Mouse (Mus musculus) stomach, postnatal 0 days (tissue): ENCODE data around the gene Cluh. TPM values are rescaled to one million over a fixed set of nuclear protein-coding genes. Genes with fewer than 3 reads are reported as not detected.

Experiments used
- ATAC-seq: fragments of 200-750 bp; cut with Nextera tagmentation; 2 replicates; pipeline ENCODE4 v1.8.0; 2017; ENCODE audit not compliant: low FRiP score, low TSS enrichment
- DNase-seq: peaks from one replicate; pipeline ENCODE4 v3.0.0-alpha.2; 2016; ENCODE audit warnings: low spot score
- H3K27ac ChIP-seq: fragments of 300-500 bp; sonication (generic); replicated peaks from 2 replicates; pipeline ENCODE4 v1.5.1; 2014; ENCODE audit warnings: mild to moderate bottlenecking, control low read depth
- H3K27me3 ChIP-seq: fragments of 300-500 bp; sonication (generic); 2 replicates; pipeline ENCODE4 v1.6.1; 2014; ENCODE audit warnings: low read length; ENCODE audit not compliant: control insufficient read depth, insufficient read depth
- H3K36me3 ChIP-seq: fragments of 300-500 bp; sonication (generic); 2 replicates; pipeline ENCODE4 v1.6.1; 2014; ENCODE audit warnings: low read length, mixed read lengths; ENCODE audit not compliant: control insufficient read depth, insufficient read depth
- H3K4me1 ChIP-seq: fragments of 300-500 bp; sonication (generic); replicated peaks from 2 replicates; pipeline ENCODE4 v1.6.1; 2014; ENCODE audit warnings: antibody characterized with exemption; ENCODE audit not compliant: control insufficient read depth, insufficient read depth
- H3K4me2 ChIP-seq: fragments of 300-500 bp; sonication (generic); replicated peaks from 2 replicates; pipeline ENCODE4 v1.6.1; 2014; ENCODE audit warnings: low read depth, mild to moderate bottlenecking, control low read depth, moderate library complexity
- H3K4me3 ChIP-seq: fragments of 300-500 bp; sonication (generic); 2 replicates; pipeline ENCODE4 v1.5.1; 2014; ENCODE audit warnings: low read depth, low read length, control low read depth
- H3K9ac ChIP-seq: fragments of 300-500 bp; sonication (generic); 2 replicates; pipeline ENCODE4 v1.6.1; 2014; ENCODE audit warnings: mild to moderate bottlenecking, low read length, control low read depth, mixed read lengths
- H3K9me3 ChIP-seq: fragments of 300-500 bp; sonication (generic); 2 replicates; pipeline ENCODE4 v1.6.1; 2016; ENCODE audit warnings: low read length; ENCODE audit not compliant: control insufficient read depth
- CTCF ChIP-seq: IDR thresholded peaks from 2 replicates; pipeline ENCODE4 v1.5.1; 2016; ENCODE audit warnings: antibody characterized with exemption, low read depth, mild to moderate bottlenecking, moderate library complexity
- EP300 ChIP-seq: optimal IDR thresholded peaks from 2 replicates; pipeline ENCODE3; 2016; ENCODE audit warnings: antibody characterized with exemption
- WGBS: fragments of 180-500 bp; shearing (Covaris S2); extraction: QIAGEN DNeasy Blood & Tissue Kit; methylation state at CpG from one replicate; pipeline ENCODE4 v1.1.7; 2014; 5-methylcytosine and 5-hydroxymethylcytosine counted together
- polyA plus RNA-seq: library from polyadenylated mRNA; unstranded; fragments of >200 nt; fragmentation: Nextera tagmentation; extraction: Ambion mirVana; gene quantifications from 2 replicates; pipeline ENCODE4 v1.2.1, GENCODE M21; 2015

Gene Cluh
- polyA plus RNA-seq, 1 experiment from 2014 or later: 17.8 TPM

DNA sequence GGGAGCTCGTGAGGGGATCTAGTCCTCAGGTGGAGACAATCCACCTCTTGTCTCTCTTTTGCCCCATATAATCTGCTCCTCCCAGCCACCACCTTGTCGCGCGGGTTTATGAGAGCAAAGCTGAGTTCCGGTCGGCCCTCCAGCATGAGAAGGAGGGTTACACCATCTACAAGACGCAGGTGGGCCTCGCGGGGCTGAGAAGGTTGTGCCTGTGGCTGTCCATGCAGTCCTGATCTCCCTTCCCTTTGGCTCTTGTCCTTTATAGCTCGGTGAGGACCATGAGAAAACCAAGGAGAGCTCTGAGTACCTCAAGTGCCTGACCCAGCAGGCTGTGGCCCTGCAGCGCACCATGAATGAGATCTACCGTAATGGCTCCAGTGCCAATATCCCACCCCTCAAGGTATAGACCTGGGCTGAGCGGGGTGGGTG, 18.3 kb downstream of the Cluh start:
- Histone ChIP-seq H3K9ac (no peak overlapping the region), H3K36me3 (peaks cover 36% of the 10 kb centered on the region), H3K27ac (no peak overlapping the region), H3K4me2 (no peak overlapping the region), H3K4me1 (no peaks in the 10 kb centered on the region), H3K9me3 (no peaks in the 10 kb centered on the region), H3K27me3 (no peaks in the 10 kb centered on the region), H3K4me3 (no peak overlapping the region)
- DNase-seq (no peak), ATAC-seq (no peak)
- WGBS: 95% methylated on average over 13 of the region's 13 CpGs
- TF ChIP-seq EP300: no peak
- TF ChIP-seq CTCF: no peak

DNA sequence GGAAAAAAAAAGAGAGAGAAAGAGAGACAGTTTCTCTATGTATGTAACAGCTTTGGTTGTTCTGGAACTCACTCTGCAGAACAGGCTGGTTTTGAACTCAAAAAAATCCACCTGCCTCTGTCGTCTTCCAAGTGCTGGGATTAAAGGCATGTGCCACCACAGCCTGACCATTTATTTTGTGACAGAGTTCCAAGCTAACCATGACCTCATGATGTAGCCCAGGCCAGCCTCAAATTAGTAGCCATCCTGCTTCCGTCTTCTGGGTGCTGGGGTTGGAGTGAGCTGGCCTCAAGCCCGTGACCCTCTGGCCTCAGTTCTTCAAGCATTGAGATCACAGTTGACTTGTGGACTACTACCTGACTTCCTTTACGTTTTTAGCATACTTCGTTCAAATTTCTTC, 19.2 kb downstream of the Cluh start:
- no peak for DNase-seq
- no peak overlapping the region for H3K4me3 ChIP-seq

DNA sequence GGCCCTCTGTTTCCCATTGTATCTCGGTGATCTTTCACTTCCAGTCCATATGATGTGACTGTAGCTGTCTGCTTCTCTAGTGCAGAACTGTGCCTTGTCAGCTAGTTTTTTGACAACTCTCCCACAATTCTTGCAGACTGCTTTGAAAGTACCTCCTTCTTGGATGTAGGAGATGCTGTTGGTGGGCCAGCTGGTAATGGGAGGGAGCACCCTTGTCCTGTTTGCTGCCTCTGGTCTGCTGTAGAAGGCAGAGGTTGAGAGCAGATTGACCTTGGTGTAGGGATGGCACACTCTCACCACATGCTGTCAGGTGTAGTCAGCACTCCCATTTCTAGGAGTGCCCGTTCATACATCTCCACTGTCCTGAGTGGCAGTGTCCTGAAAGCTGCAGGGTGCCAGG, 19.7 kb downstream of the Cluh start:
- no peak overlapping the region for H3K4me2 ChIP-seq
- H3K9ac ChIP-seq: no peak overlapping the region
- H3K4me1 ChIP-seq: no peaks in the 10 kb centered on the region
- no peaks in the 10 kb centered on the region for H3K27me3 ChIP-seq
- no peak for DNase-seq
- ATAC-seq: no peak
- peaks cover 26% of the 10 kb centered on the region for H3K36me3 ChIP-seq
- 88% methylated on average over 2 of the region's 2 CpGs for WGBS
- no peaks in the 10 kb centered on the region for H3K9me3 ChIP-seq
- H3K4me3 ChIP-seq: no peak overlapping the region
- H3K27ac ChIP-seq: no peak overlapping the region
- no peak for TF ChIP-seq EP300
- no peak for TF ChIP-seq CTCF

More for the DNA sequence above, 19.2 kb downstream of the Cluh start:
- ATAC-seq: no peak
- Histone ChIP-seq H3K4me1 (no peaks in the 10 kb centered on the region), H3K36me3 (peaks cover 29% of the 10 kb centered on the region), H3K9me3 (no peaks in the 10 kb centered on the region), H3K4me2 (no peak overlapping the region), H3K27ac (no peak overlapping the region), H3K27me3 (no peaks in the 10 kb centered on the region), H3K9ac (no peak overlapping the region)
- TF ChIP-seq CTCF: no peak
- no peak for TF ChIP-seq EP300
- WGBS: 89% methylated on average over 5 of the region's 5 CpGs

DNA sequence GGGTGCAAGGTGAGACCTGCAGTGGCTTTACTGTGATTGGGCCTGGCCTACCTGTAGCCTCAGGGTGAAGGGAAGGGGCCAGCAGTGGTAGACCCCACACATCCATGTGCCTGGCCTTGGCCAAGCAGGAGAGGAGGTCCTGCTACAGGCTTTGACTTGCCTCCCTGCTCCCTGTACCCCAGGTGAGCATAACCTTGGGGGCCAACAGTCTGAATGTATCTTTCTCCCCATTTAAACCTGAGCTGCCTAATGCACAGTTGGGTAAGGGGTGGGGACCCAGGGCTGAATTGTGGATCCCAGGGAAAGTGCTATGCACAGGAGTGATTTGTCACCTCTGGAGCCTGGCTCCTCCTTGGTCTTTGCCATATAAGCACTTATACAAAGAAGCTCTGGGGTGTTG, 20.9 kb downstream of the Cluh start:
- no peaks in the 10 kb centered on the region for H3K9me3 ChIP-seq
- ATAC-seq (no peak), DNase-seq (no peak)
- no peak overlapping the region for H3K27ac ChIP-seq
- no peak overlapping the region for H3K4me2 ChIP-seq
- H3K9ac ChIP-seq: no peak overlapping the region
- no peaks in the 10 kb centered on the region for H3K4me1 ChIP-seq
- no peaks in the 10 kb centered on the region for H3K27me3 ChIP-seq
- H3K4me3 ChIP-seq: no peak overlapping the region
- peaks cover 23% of the 10 kb centered on the region for H3K36me3 ChIP-seq
- TF ChIP-seq CTCF (no peak), EP300 (no peak)

DNA sequence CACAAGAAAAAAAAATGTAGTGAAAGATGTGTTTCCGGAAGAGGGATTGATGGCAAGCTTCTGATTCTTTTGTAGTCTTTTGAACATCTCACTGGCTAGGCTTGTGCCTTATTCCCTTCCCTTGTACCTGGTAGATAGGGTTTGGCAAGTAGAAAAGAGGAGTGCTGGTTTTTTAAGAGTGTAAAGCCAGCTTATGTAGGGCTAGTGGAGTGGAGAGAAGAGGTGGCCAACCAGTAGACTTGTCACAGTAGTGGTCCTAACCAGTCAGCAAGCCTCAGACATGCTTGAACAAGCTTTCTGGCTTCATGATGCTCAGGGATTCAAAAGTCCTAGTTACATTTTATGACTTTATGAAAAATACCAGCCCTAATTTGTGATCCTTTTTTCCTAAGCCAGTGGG, 21.7 kb downstream of the Cluh start:
- DNase-seq (no peak), ATAC-seq (no peak)
- no peak overlapping the region for H3K27ac ChIP-seq
- H3K36me3 ChIP-seq: peaks cover 20% of the 10 kb centered on the region
- no peaks in the 10 kb centered on the region for H3K9me3 ChIP-seq
- 80% methylated on average over 1 of the region's 1 CpGs for WGBS
- H3K27me3 ChIP-seq: no peaks in the 10 kb centered on the region
- no peak overlapping the region for H3K4me3 ChIP-seq
- H3K9ac ChIP-seq: no peak overlapping the region
- no peak overlapping the region for H3K4me2 ChIP-seq
- no peaks in the 10 kb centered on the region for H3K4me1 ChIP-seq
- TF ChIP-seq CTCF: no peak
- no peak for TF ChIP-seq EP300

DNA sequence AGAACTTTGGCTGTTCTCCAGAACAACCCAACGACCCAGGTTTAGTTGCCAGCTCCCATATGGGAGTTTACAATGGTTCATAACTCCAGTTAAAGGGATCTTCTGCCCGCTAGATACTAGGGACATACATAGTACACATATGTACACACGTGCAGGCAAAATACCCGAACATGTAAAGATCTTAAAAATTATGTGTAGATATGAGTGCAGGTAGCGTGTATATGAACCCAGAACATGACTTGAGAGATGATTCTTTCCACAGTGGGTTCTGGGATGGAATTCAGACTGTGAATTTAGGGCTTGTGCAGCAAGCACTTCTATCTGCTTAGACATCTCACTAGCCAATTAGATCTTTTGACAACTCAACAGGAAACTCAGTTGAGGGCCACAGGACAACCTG, 22.5 kb downstream of the Cluh start:
- Histone ChIP-seq H3K4me3 (no peak overlapping the region), H3K36me3 (peaks cover 23% of the 10 kb centered on the region), H3K27ac (no peak overlapping the region), H3K4me1 (no peaks in the 10 kb centered on the region), H3K9me3 (no peaks in the 10 kb centered on the region), H3K9ac (no peak overlapping the region), H3K27me3 (no peaks in the 10 kb centered on the region), H3K4me2 (no peak overlapping the region)
- ATAC-seq (no peak), DNase-seq (no peak)
- 85% methylated on average over 5 of the region's 5 CpGs for WGBS
- TF ChIP-seq EP300 (no peak), CTCF (no peak)
